Mouse (Mus musculus): Measurements from ENCODE around the gene Ddx31. TPM values are rescaled to one million over a fixed set of nuclear protein-coding genes. Genes with fewer than 3 reads are reported as not detected.

Gene Ddx31
- total RNA-seq (2022): 10 to 100 TPM in 2 of 4 experiments, 1 to 10 TPM in 2; 6.0 to 13.3 (median 11.1) TPM

DNA sequence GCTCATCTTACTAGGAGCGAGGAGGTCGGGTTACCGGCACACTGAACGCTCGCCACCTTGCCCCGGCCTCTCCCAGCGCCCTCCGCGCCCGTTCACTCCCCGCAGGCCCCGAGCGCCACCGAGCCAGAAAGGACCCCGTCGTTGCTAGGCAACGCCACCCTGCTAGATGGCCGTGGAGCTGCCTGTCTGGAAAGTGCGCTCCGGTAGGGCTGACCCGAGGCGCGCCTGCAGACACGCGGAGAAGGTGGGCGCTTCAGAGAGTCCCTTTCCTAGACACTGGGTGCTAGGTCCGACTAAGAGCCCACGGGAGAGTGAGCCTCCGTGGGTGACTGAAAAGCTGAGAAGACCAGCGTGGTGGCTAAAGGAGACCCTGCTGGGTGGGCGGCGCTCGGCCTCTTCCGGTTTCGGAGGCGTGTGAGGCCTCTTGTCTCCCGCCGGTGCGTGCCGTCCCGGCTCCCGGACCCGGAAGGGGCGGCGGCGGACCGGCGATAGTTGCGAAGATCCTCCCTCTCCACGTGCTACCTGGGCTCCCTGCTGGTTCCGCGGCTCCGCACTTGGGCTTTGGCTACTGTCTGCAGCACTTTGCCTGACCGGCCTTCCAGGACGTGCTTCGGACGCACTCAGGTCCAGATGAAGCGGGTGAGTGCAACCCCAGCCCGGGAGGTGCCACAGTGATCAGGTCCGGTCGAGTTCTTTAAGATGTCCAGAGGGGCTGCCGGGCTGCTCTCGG lies at the start of gene Ddx31, which contains the start of gene Gtf3c4:
Gene Ddx31, plus strand, starts transcription at position 185 of the 730 bp plus-strand sequence.
Gene Gtf3c4, minus strand, starts transcription at position 139 of the 730 bp plus-strand sequence.
- DNase-seq (ENCODE audit: low spot score in 2 of 2): peak; percentile 88 to 90

DNA sequence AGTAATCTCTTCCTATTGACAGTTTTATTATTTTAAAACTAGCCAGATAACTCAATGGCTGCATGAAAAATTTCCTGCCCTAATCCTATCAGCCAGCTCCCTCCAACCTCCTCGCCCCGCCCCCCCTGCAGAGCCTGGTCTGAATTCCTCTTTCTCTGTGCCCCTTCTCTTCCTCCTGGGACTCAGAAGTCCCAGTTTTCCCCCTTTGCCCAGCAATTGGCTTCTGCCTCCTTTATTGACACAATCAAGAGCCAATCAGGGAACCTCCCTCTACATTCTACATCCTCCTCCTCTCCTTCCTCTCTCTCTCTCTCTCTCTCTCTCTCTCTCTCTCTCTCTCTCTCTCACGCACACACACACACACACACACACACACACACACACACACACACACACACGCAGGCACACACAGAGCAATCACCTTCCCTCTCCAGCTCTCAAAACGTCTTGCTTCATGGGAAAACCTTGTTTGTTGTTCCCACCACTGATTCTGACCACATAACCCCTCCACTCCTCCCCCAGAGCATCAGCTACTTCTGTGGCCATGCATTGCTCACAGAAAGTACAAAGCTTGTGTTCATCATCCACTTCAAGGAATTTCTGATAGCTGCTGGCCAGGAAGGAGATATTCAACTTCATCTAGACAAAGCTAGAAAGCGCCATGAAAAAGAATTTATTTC lies 47.1 kb upstream of the Ddx31 start:
- no peak for DNase-seq (ENCODE audit: low spot score in 2 of 2)

- no peak for DNase-seq (ENCODE audit: low spot score in 2 of 2)
These were observed 45.6 kb upstream of the Ddx31 start for GRCm38 (mm10) chr2:28794623-28795022.

DNA sequence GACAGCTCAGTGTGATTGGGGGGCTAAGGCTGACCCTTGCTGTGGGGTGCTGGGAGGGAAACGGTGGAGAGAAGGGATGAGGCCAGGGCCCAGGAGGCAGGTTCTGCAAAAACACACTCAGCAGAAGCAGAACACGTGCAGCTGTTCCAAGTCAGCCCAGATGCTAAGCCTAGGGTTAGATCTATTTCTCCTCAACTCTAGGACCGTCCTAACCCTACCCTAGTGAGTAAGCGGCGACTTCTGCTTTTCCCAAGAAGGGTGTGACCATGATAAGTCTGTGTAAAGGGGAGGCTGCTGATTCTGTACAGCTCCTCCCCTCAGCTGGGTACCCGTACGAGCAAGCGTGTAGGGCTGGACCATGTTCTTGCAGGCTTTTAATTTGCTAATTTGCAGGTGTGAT lies 43.9 kb upstream of the Ddx31 start:
- DNase-seq (ENCODE audit: low spot score in 2 of 2): no peak

- DNase-seq (ENCODE audit: low spot score in 2 of 2): no peak
These were observed 42.6 kb upstream of the Ddx31 start for GRCm38 (mm10) chr2:28797490-28798106.

GRCm38 (mm10) chr2:28798390-28798789 lies 41.8 kb upstream of the Ddx31 start:
- no peak for DNase-seq (ENCODE audit: low spot score in 2 of 2)

DNA sequence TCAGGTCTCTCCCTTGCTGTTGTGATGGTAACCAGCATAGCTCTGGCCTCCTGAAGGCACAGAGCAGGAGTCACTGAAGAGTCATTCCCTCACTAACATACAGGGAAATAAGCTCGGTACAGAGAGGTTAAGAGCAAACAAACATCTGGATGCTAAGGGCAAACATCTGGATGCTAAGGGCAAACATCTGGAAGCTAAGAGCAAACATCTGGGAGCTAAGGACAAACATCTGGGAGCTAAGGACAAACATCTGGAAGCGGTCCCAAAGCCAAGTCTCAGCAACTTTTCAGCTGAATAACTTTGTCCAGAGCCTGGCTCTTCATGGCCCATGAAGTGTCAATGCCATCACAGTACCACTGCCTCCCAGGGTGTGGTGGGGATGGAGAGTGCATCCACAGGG lies 40.6 kb upstream of the Ddx31 start:
- no peak for DNase-seq (ENCODE audit: low spot score in 2 of 2)

- DNase-seq (ENCODE audit: low spot score in 2 of 2): no peak
These were observed 36.8 kb upstream of the Ddx31 start for GRCm38 (mm10) chr2:28803406-28803805.

- DNase-seq (ENCODE audit: low spot score in 2 of 2): no peak
These were observed 31.4 kb upstream of the Ddx31 start for GRCm38 (mm10) chr2:28808841-28809240.

- DNase-seq (ENCODE audit: low spot score in 2 of 2): no peak
These were observed 29.8 kb upstream of the Ddx31 start for GRCm38 (mm10) chr2:28810260-28811013.

DNA sequence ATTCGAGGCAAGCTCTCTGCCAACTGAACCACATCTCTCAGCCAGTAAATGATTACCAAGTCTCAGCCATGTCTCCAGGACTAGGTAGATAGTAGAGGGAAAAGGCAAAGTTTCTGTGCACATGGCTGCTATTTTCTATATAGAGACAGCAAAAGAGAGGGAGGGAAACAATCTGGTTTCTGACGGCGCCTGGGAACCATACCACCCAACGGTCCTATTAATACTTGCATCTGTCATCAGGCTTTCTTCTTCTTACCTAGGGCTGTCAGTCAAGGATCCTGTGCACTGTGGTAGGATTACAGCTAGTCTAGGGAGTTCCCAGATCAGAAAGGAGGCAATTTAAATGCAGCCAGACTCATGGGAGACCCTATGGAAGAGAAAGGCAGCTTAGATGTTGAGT lies 21.3 kb upstream of the Ddx31 start:
- peak; percentile 12 to 28 for DNase-seq (ENCODE audit: low spot score in 2 of 2)

- DNase-seq (ENCODE audit: low spot score in 2 of 2): no peak
These were observed 10.9 kb upstream of the Ddx31 start for GRCm38 (mm10) chr2:28829265-28829664.

DNA sequence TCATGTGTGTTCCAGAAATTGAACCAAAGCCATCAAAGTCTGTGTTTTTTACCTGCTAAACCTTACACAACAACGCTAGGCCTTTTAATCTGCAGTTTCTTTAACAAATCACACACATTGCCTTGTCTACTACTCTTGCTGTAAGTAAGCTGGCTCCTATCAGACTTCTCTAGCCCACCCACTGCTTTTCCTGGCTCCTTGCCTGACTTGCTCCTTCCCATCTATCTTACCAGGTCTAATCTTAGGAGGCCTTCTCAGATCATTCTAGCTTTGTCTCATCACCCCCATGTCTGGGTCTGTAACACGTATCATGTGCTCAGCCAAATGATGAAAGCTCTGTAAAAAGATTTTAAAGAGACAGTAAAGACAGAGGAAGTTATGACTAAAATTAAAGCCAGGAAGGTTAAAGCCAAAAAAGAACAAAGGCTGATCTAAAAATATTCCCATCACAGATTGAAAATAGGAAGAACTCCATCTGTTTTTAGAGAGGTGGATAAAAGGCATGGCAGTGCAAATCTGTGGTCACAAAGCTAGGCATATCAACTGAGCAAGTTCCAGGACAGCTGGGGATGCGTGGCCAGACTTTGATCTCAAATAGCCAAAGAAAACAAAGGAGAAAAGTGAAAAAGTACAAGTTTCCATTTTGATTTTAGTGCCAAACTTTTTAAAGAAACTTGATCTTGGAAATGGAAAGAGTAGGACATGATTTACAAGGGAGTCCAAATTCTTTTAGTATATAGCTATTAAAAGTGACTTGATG lies 3.8 kb upstream of the Ddx31 start:
- DNase-seq (ENCODE audit: low spot score in 2 of 2): no peak

DNA sequence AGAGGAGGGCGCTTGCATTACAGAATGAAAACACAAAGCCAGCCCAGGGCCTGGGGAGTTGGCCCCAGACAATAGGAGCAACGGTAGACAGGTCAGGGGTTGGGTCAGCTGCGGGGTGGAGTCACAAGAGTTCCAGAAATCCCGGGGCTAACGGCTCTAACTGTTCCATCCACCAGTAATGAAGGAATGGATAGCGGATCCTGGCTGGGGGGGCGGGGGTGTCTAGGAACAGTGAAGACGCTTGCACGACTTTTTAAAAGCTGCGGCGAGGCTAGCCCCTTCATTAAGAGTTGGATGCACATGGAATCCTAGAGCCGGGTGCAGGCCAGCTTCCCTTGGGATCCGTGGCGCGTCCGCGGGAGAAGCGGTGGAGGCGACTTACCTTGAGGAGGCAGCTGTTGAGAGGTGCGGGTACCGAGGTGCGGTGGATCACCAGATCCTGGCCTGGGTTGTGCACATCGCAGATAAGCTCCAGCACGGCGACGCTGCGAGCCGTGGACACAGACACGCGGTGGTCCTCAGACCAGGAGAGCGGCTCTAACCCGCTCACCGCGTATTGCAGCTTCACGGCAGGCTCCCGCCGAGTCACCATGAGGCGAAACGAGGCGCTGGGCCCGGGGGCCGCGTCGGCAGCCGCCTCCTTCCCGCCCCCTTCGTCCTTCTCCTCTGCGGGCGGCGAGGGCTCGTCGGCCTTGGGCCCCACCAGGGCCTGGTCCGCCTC lies 545 bp upstream of the Ddx31 start:
- peak in 1 of 2 experiments; percentile 6 for DNase-seq (ENCODE audit: low spot score in 2 of 2)

DNA sequence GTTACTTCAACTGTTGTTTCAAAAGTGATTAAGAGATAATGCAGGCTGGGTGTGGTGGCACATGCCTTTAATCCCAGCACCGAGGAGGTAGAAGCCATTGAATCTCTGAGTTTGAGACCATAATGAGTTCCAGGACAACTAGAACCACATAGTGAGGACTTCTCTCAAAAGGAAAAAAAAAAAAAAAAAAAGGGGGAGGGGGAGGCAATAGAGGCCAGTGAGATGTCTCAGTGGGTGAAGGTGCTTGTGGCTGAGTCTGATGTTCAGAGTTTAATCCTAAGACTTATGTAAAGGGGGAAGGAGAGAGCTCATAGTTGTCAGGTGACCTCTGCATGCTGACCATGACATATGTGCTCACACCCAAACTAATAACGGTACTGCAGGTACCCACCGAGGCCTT lies 1.8 kb downstream of the Ddx31 start:
- no peak for DNase-seq (ENCODE audit: low spot score in 2 of 2)

DNA sequence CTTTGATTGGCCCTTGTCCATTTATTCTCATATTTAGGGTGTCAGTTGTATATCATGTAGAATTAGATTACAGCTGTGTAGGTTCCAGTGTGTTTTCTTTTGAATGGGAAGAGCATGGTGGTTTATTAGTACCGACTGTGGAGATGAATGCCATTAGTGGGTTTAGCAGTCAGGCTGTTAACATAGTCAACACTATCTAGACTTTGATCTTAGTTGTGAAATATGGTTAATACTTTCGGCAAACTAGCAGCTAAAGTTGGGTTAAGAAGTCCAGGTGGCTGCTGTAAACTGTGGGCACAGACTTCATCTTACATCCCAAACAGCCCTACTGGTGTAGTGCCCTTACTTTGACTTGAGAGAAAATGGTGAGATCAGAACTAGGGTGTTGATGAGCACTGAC lies 8.7 kb downstream of the Ddx31 start:
- no peak for DNase-seq (ENCODE audit: low spot score in 2 of 2)

DNA sequence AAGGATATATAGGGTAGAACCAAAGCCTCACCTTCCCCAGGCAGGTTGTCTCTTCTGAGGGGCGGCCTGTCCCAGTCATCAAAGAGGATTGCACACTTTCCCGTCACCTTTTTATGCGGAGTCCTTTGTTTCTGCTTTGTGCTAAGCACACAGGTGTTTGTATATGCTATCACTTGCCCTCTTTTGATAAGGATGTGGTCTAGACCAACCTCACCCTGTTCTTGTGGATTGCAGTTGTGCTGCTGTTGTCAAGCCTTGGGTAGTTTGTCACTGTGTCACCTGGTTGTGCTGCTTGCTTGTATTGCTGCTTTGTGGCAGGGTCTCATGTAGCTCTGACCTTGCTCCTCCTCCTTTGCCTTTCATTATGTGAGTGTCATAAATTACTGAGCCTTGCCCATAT lies 12.4 kb downstream of the Ddx31 start:
- DNase-seq (ENCODE audit: low spot score in 2 of 2): no peak

GRCm38 (mm10) chr2:28855773-28856172 lies 15.6 kb downstream of the Ddx31 start:
- no peak for DNase-seq (ENCODE audit: low spot score in 2 of 2)

DNA sequence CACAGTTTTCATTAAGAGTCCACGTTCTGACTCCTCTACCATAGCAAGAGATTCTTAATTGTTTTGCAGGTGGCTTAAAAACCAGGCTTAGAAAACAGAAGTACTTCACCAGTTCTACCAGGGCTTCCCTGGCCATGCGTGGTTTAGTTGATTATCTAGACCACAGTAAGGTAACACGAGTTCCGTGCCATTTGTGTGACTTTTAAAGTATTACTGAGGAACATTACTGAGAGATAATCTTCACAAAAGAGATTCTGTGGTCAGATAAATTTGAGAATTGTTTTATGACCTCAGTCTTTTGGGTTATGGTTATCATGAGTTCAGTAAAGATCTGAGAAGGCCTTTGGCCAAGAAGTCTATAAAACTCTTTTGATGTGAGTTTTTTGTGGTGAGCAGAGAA lies 19.1 kb downstream of the Ddx31 start:
- no peak for DNase-seq (ENCODE audit: low spot score in 2 of 2)

- no peak for DNase-seq (ENCODE audit: low spot score in 2 of 2)
These were observed 20.6 kb downstream of the Ddx31 start for GRCm38 (mm10) chr2:28860678-28861423.

Data from layer of hippocampus, adult 8-10 months (tissue).